Mouse (Mus musculus) kidney, adult 9 months (tissue): ENCODE measurements around the gene Rgs18.

Source experiments
- DNase-seq: peaks from one replicate; pipeline ENCODE4 v3.0.0; 2022

Rgs18 gene

DNA sequence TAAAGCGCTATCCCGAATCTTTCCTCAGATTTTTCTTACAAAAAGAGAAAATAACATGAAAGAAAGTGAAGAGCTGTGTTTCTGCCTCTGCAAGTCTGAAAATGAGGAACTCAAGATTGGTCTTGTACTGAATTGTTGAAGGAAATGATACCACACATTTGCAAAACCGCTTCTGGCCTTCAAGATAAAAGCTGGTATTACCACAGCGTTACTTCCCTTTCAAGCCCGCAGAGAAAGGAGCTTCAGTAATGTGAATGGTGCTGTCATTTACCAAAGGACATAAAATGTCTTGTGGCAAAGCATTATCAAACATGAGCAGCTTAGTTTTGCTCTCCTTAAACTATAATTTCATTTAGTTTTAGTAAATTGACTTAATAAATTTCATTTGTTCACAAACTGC lies at the start of gene Rgs18:
TSS of gene Rgs18 (minus strand) at position 105 of the 400 bp plus-strand sequence.
- peak; percentile 3 for DNase-seq

DNA sequence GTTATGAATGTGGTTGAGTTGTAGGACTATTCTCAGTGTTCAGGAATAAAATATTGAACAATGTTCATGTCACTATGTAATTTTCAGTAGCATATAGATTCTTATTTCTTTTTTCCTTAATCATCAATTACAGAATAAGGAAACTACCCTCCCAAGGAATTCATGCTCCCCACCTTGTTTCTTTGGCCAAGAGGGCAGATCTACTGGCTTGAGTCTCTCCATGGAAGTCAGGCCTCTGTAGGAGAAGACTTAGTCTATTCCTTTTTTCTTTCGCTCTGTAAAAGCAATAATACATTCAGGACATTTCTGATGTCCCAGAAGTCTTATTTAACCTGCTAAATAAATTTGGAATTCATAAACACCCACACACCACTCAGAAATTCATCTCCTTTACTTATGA lies 841 bp downstream of the Rgs18 start:
- no peak for DNase-seq

DNA sequence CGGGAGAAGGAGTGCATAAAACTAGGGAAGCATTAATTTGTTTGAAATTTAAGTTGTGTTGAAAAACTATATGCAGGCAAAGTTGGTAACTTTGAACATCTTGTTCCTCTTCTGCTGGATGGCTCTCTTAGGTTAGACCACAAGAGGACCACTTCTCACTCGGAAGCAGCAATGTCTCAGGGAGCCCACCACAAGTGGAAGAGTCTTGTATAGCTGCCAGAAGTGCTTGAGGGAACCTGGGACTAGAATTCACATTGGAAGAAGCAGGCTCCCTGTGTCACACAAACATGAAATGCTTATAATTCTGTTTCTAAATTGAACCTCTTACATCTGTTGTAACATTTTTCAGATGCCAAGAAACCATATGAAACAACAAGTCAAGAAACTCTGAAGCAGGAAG lies 9.0 kb downstream of the Rgs18 start:
- no peak for DNase-seq

DNA sequence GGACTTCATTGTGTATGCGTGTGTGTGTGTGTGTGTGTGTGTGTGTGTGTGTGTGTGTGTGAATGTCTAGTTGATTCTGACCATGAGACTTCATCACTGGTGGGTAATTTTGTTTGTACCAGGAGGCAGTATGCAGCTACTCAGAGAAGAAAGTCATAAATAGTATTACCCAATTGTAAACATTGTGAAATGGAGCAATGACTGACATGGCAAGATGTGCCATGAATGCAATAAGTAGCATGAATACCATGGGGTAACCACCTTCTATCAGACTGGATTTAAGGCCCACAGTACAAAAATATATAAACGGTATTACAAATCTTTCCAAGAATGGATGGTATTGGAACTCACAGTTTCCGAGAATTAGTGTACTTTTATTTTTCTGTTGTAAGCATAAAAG lies 14.4 kb downstream of the Rgs18 start:
- DNase-seq = no peak

DNA sequence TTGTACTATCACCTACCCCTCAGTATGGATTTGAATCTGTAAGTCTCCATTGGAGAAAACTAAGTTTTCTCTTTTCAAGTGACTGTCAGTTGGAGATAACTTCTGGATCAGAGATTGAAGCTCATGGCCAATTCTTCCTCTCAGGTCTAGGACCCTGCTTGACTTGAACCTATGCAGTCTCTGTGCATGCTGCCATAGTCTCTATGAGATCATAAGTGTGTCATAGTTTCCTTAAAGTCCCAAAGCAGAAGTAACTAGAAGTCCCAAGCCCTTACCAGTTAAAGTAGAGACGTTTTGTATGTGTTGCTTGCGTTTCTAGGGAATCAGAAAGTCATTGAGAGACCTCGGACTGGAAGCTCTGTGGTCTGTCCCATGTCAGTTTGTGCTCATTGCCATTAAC lies 24.5 kb downstream of the Rgs18 start:
- no peak for DNase-seq

DNA sequence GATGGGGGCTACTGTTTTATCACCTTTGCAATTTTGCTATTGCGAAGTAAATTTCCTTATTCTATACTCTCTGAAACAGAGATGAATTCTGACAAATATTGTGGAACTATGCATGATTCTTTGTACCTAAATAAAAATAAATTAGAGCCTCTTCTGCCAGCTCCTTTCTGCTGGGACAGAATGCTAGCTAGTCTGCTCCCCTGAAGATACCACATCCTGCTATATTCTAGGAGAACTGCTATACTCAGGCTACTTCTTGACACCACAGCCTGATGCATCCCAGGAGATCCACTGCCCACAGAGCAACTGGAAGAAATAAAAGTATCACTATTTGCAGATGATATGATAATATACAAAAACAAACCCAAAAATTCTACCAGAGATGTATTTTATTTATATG lies 29.1 kb downstream of the Rgs18 start:
- no peak for DNase-seq

DNA sequence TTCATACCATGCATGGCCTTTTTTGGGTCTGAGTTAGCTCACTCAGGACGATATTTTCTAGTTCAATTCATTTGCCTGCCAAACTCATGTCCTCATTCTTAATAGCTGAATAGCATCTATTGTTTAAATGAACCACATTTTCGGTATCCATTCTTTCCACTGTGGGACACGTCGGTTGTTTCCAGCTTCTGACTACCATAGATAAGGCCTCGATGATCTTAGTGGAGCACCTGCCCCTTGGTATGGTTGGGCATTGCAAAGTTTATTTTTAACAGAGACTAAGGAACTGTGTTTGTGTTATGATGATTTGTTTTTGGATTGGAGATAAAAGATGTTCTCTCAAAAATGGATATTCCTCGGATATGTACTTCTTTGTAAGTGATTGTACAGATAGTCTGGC lies 37.5 kb downstream of the Rgs18 start:
- no peak for DNase-seq

DNA sequence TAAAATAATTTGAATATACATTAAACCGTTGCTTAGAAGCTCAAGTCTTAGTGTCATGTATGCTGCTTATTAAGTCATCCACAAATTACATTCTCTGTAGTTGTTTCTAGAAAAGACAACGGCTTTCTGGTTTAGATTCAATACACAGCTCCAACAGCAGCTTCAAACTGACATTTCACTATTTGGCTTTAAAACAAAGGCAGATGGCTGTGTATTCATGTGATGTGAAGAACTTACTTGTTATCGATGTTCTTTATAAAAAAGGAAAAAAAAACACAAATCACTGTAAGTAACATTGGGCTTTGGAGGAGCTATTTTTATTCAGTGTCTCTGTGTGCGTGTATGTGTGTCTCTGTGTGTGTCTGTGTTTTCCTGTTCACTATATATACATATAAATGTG lies 54.5 kb downstream of the Rgs18 start:
- DNase-seq = no peak

DNA sequence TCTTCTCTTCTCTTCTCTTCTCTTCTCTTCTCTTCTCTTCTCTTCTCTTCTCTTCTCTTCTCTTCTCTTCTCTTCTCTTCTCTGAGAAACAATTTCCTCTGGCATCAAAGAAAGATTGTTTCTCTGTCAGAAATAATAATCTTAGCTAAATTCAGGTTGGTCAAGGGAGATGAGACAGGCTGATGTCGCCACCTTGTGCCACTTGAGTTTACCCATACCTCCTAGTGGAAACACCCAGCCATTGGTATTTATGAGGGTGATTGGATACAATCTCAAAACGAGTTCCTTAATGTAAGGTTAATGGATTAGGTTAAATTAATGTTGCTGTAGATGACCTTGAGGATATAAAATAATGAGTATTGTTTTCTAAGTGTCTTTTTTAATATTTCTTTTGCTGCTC lies 70.9 kb downstream of the Rgs18 start:
- no peak for DNase-seq
